29 mouse cellular contexts compared by ENCODE assay signal in genomic region chr19:55499179-55499863, GRCm38 (mm10).
DNase-seq lines count a peak whose midpoint lies in the region; ATAC-seq and TF ChIP-seq lines count a peak whose summit lies in the region.
"Had no signal": no experiment of that assay in that cellular context is flagged by ENCODE, and none has a peak within 500 bp of the region (broad histone marks: within the 10 kb centered on the region; RNA-seq: fewer than 3 reads in every experiment).

No protein-coding gene starts in this region.

- no peak for TF ChIP-seq EP300 in liver, postnatal 0 days (IDR thresholded peaks at IDR 0.05; ENCODE audit: low read depth)

- no peak for ATAC-seq in liver, embryonic 11.5 days (replicated peaks; ENCODE audit: low FRiP score)
- ATAC-seq in intestine, embryonic 15.5 days = no peak
- no peak for ATAC-seq in liver, postnatal 0 days
- ATAC-seq: forebrain, embryonic 16.5 days; inflammation-experienced regulatory T-cells, adult 6 months; midbrain, embryonic 15.5 days had no signal

- no peaks in the 10 kb centered on the region for H3K36me3 ChIP-seq in liver, embryonic 11.5 days (ENCODE audit: control insufficient read depth, insufficient read depth, low read length)
- H3K36me3 ChIP-seq in embryonic facial prominence, embryonic 10.5 days (replicated peaks) = no peaks in the 10 kb centered on the region
- no peaks in the 10 kb centered on the region for H3K36me3 ChIP-seq in intestine, embryonic 15.5 days
- no peaks in the 10 kb centered on the region for H3K36me3 ChIP-seq in liver, postnatal 0 days (replicated peaks; ENCODE audit: insufficient read depth, low read length)
- H3K36me3 ChIP-seq: hindbrain, embryonic 13.5 days; limb, embryonic 15.5 days; midbrain, embryonic 15.5 days; neural tube, embryonic 12.5 days had no signal

- H3K4me3 ChIP-seq in liver, embryonic 11.5 days (ENCODE audit: low read depth, low read length) = no peak overlapping the region
- no peak overlapping the region for H3K4me3 ChIP-seq in embryonic facial prominence, embryonic 10.5 days
- no peak overlapping the region for H3K4me3 ChIP-seq in intestine, embryonic 15.5 days (replicated peaks)
- no peak overlapping the region for H3K4me3 ChIP-seq in liver, postnatal 0 days (ENCODE audit: low read depth, low read length)
- H3K4me3 ChIP-seq: heart, adult 2 months; heart, embryonic 13.5 days; hindbrain, embryonic 13.5 days; limb, embryonic 15.5 days; megakaryocyte, embryonic 14.5 days; midbrain, embryonic 15.5 days; neural tube, embryonic 12.5 days had no signal

- peak overlapping the region; percentile 25; the same call in 1 of the 2 replicates for H3K4me2 ChIP-seq in liver, embryonic 11.5 days
- peak overlapping the region; percentile 39 for H3K4me2 ChIP-seq in intestine, embryonic 15.5 days (replicated peaks)
- H3K4me2 ChIP-seq in liver, postnatal 0 days (ENCODE audit: low read depth, low read length) = peak overlapping the region; percentile 11; the same call in 1 of the 2 replicates
- H3K4me2 ChIP-seq: heart, embryonic 13.5 days; hindbrain, embryonic 13.5 days; limb, embryonic 15.5 days; midbrain, embryonic 15.5 days; neural tube, embryonic 12.5 days had no signal

- H3K27ac ChIP-seq in liver, embryonic 11.5 days (ENCODE audit: low read depth, low read length) = no peak overlapping the region
- H3K27ac ChIP-seq in embryonic facial prominence, embryonic 10.5 days (replicated peaks) = peak overlapping the region; percentile 26; the same call in 1 of the 2 replicates
- H3K27ac ChIP-seq in intestine, embryonic 15.5 days = no peak overlapping the region
- no peak overlapping the region for H3K27ac ChIP-seq in liver, postnatal 0 days (ENCODE audit: low read depth)
- H3K27ac ChIP-seq: heart, adult 2 months; heart, embryonic 13.5 days; hindbrain, embryonic 13.5 days; limb, embryonic 15.5 days; midbrain, embryonic 15.5 days; neural tube, embryonic 12.5 days had no signal

- 73% methylated on average over 18 of the region's 18 CpGs for WGBS in liver, embryonic 11.5 days
- WGBS in embryonic facial prominence, embryonic 10.5 days = 65% methylated on average over 18 of the region's 18 CpGs
- 56% methylated on average over 18 of the region's 18 CpGs for WGBS in intestine, embryonic 15.5 days
- WGBS in liver, postnatal 0 days (ENCODE audit: insufficient replicate concordance) = 67% methylated on average over 18 of the region's 18 CpGs

- no peak for TF ChIP-seq CTCF in liver, postnatal 0 days (IDR thresholded peaks at IDR 0.05; ENCODE audit: low read depth)

- DNase-seq in liver, embryonic 11.5 days (ENCODE audit: low spot score) = no peak
- DNase-seq in liver = no peak
- DNase-seq in embryonic facial prominence, embryonic 10.5 days (ENCODE audit: low spot score) = no peak
- no peak for DNase-seq in liver, postnatal 0 days
- no peak for DNase-seq in right cerebral cortex, postnatal 10 days (ENCODE audit: low spot score in 2 of 2)
- DNase-seq in thymus, postnatal 36 days = no peak
- DNase-seq in left cerebral cortex, adult 8-10 months (ENCODE audit: low spot score in 2 of 2) = no peak
- DNase-seq: adrenal gland, adult 8-10 months; B cell, adult 2 months; cerebellum, adult 2 months; cerebellum, postnatal 36 days; embryo, embryonic 11 days; gastrocnemius, postnatal 10 days; heart, adult 2 months; heart, postnatal 14 days; kidney, postnatal 36 days; lung, postnatal 14 days; right cerebral cortex, postnatal 25 days; thymus, adult 2 months had no signal

- H3K4me1 ChIP-seq in liver, embryonic 11.5 days (replicated peaks; ENCODE audit: control insufficient read depth, insufficient read depth, low read length) = peaks cover 2% of the 10 kb centered on the region; the same call in 1 of the 2 replicates
- H3K4me1 ChIP-seq in embryonic facial prominence, embryonic 10.5 days = peaks cover 21% of the 10 kb centered on the region
- H3K4me1 ChIP-seq in intestine, embryonic 15.5 days (replicated peaks) = peaks cover 15% of the 10 kb centered on the region
- 0 out of 2 replicates have a peak, but pooled peaks cover 12% of the 10 kb centered on the region for H3K4me1 ChIP-seq in liver, postnatal 0 days (ENCODE audit: insufficient read depth)
- H3K4me1 ChIP-seq: midbrain, embryonic 15.5 days had no signal

- H3K27me3 ChIP-seq in liver, embryonic 11.5 days (replicated peaks; ENCODE audit: control insufficient read depth, insufficient read depth, low read length) = no peaks in the 10 kb centered on the region
- H3K27me3 ChIP-seq in embryonic facial prominence, embryonic 10.5 days (replicated peaks; ENCODE audit: low read depth, poor library complexity, severe bottlenecking) = peaks cover 5% of the 10 kb centered on the region; the same call in 1 of the 2 replicates
- H3K27me3 ChIP-seq in intestine, embryonic 15.5 days (replicated peaks) = no peaks in the 10 kb centered on the region
- no peaks in the 10 kb centered on the region for H3K27me3 ChIP-seq in liver, postnatal 0 days (ENCODE audit: insufficient read depth, low read length)
- H3K27me3 ChIP-seq: CH12.LX; heart, embryonic 13.5 days; limb, embryonic 15.5 days; megakaryocyte, embryonic 14.5 days; midbrain, embryonic 15.5 days; neural tube, embryonic 12.5 days had no signal

- no peak overlapping the region for H3K9ac ChIP-seq in liver, embryonic 11.5 days (ENCODE audit: low read depth, low read length)
- H3K9ac ChIP-seq in intestine, embryonic 15.5 days = no peak overlapping the region
- no peak overlapping the region for H3K9ac ChIP-seq in liver, postnatal 0 days (replicated peaks)
- H3K9ac ChIP-seq: heart, embryonic 13.5 days; hindbrain, embryonic 13.5 days; limb, embryonic 15.5 days; midbrain, embryonic 15.5 days; neural tube, embryonic 12.5 days had no signal

- H3K9me3 ChIP-seq in liver, embryonic 11.5 days (ENCODE audit: control insufficient read depth, low read length) = no peaks in the 10 kb centered on the region
- no peaks in the 10 kb centered on the region for H3K9me3 ChIP-seq in embryonic facial prominence, embryonic 10.5 days
- H3K9me3 ChIP-seq in intestine, embryonic 15.5 days = no peaks in the 10 kb centered on the region
- H3K9me3 ChIP-seq in liver, postnatal 0 days (ENCODE audit: low read length) = no peaks in the 10 kb centered on the region
- H3K9me3 ChIP-seq: heart, embryonic 13.5 days; hindbrain, embryonic 13.5 days; limb, embryonic 15.5 days; megakaryocyte, embryonic 14.5 days; midbrain, embryonic 15.5 days; neural tube, embryonic 12.5 days had no signal
